Mouse (Mus musculus) liver, embryonic 11.5 days (tissue): ENCODE measurements at regions not wholly inside any gene's neighbourhood (a gene's known extent, or its start where the extent isn't known, plus 50 kb on each side); places are given as distances from the start of the nearest gene placed in this dataset.
A peak's percentile ranks its signal among the peaks of the same experiment; 100 is the strongest.

ENCODE experiments used
- ATAC-seq: fragments of 200-750 bp; cut with Nextera tagmentation; replicated peaks from 2 replicates; pipeline ENCODE4 v1.8.0; 2017; ENCODE audit warnings: moderate number of reproducible peaks, mild to moderate bottlenecking, moderate TSS enrichment, moderate library complexity; ENCODE audit not compliant: low FRiP score
- DNase-seq: peaks from one replicate; pipeline ENCODE4 v3.0.0-alpha.2; 2017; ENCODE audit warnings: low spot score
- H3K27ac ChIP-seq: fragments of 300-500 bp; sonication (generic); 2 replicates; pipeline ENCODE4 v1.5.1; 2014; ENCODE audit warnings: mild to moderate bottlenecking, low read depth, low read length, control low read depth
- H3K27me3 ChIP-seq: fragments of 300-500 bp; sonication (generic); replicated peaks from 2 replicates; pipeline ENCODE4 v1.6.1; 2014; ENCODE audit warnings: low read length, mixed read lengths; ENCODE audit not compliant: control insufficient read depth, insufficient read depth
- H3K36me3 ChIP-seq: fragments of 300-500 bp; sonication (generic); 2 replicates; pipeline ENCODE4 v1.6.1; 2014; ENCODE audit warnings: mild to moderate bottlenecking, low read length, moderate library complexity, mixed read lengths; ENCODE audit not compliant: control insufficient read depth, insufficient read depth
- H3K4me1 ChIP-seq: fragments of 300-500 bp; sonication (generic); replicated peaks from 2 replicates; pipeline ENCODE4 v1.6.1; 2014; ENCODE audit warnings: low read length, mixed read lengths; ENCODE audit not compliant: control insufficient read depth, insufficient read depth
- H3K4me2 ChIP-seq: fragments of 300-500 bp; sonication (generic); 2 replicates; pipeline ENCODE4 v1.6.1; 2014; ENCODE audit warnings: mild to moderate bottlenecking, control low read depth, moderate library complexity
- H3K4me3 ChIP-seq: fragments of 300-500 bp; sonication (generic); 2 replicates; pipeline ENCODE4 v1.5.1; 2014; ENCODE audit warnings: low read depth, low read length, control low read depth
- H3K9ac ChIP-seq: fragments of 300-500 bp; sonication (generic); 2 replicates; pipeline ENCODE4 v1.6.1; 2014; ENCODE audit warnings: low read depth, low read length, control low read depth
- H3K9me3 ChIP-seq: fragments of 300-500 bp; sonication (generic); 2 replicates; pipeline ENCODE4 v1.6.1; 2016; ENCODE audit warnings: low read length, inconsistent platforms, mixed read lengths; ENCODE audit not compliant: control insufficient read depth
- WGBS: fragments of 180-500 bp; shearing (Covaris S2); extraction: QIAGEN DNeasy Blood & Tissue Kit; methylation state at CpG from one replicate; pipeline ENCODE4 v1.1.7; 2014; 5-methylcytosine and 5-hydroxymethylcytosine counted together

- no peaks in the 10 kb centered on the region for H3K4me1 ChIP-seq
- no peak overlapping the region for H3K27ac ChIP-seq
- H3K27me3 ChIP-seq: no peaks in the 10 kb centered on the region
- H3K4me3 ChIP-seq: no peak overlapping the region
- ATAC-seq: no peak
- no peak overlapping the region for H3K9ac ChIP-seq
- H3K9me3 ChIP-seq: no peaks in the 10 kb centered on the region
- WGBS: 51% methylated on average over 1 of the region's 1 CpGs
- no peaks in the 10 kb centered on the region for H3K36me3 ChIP-seq
- H3K4me2 ChIP-seq: no peak overlapping the region
- DNase-seq: no peak
Measured at GRCm38 (mm10) chr16:21349869-21350268, 73.0 kb upstream of the Vps8 start.

DNA sequence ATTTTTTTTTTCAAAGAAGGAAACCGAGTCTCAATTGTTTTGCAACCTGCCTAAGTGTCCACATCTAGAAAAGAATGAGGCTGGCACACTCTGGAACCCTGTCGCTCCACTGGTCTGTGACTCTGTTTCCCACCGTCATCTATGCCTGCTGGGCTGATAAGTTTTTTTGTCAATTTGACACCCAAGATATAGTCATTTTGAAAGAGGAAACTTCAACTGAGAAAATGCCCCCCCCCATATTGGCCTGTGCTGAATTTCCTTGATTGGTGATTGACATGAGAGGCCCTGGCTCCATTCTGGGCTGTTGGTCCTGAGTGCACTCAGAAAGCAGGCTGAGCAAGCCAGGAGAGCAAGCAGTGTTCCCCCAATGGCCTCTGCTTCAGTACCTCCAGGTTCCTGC, 71.6 kb upstream of the Vps8 start:
- ATAC-seq (no peak), DNase-seq (no peak)
- no peaks in the 10 kb centered on the region for H3K27me3 ChIP-seq
- no peak overlapping the region for H3K4me3 ChIP-seq
- no peaks in the 10 kb centered on the region for H3K9me3 ChIP-seq
- no peaks in the 10 kb centered on the region for H3K36me3 ChIP-seq
- WGBS: 78% methylated on average over 3 of the region's 3 CpGs
- no peak overlapping the region for H3K27ac ChIP-seq
- peaks cover 2% of the 10 kb centered on the region for H3K4me1 ChIP-seq
- no peak overlapping the region for H3K9ac ChIP-seq
- H3K4me2 ChIP-seq: no peak overlapping the region

DNA sequence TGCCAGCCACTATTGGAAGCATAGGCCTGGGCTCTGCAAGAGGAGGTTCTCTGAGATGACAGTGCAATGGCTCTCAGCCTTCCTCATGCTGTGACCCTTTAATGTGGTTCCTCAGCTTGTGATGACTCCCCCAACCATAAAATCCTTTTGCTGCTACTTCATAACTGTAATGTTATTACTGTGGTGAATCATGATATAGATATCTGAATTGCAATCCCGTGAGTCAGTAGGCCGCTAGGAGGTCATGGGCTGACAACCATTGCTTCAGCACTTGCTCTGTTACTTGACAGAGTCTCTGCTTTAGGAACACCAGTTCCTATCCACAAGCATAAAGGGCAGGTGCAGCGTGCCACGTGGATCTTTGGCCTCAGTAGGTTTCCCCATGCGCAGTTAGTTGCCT, 69.8 kb upstream of the Vps8 start:
- no peaks in the 10 kb centered on the region; the same call in 1 of the 2 replicates for H3K27me3 ChIP-seq
- no peak for DNase-seq
- H3K4me2 ChIP-seq: no peak overlapping the region
- no peaks in the 10 kb centered on the region for H3K9me3 ChIP-seq
- no peak overlapping the region for H3K4me3 ChIP-seq
- WGBS: 61% methylated on average over 5 of the region's 5 CpGs
- no peak overlapping the region for H3K9ac ChIP-seq
- no peaks in the 10 kb centered on the region for H3K36me3 ChIP-seq
- no peak for ATAC-seq
- H3K27ac ChIP-seq: no peak overlapping the region
- peaks cover 20% of the 10 kb centered on the region for H3K4me1 ChIP-seq

DNA sequence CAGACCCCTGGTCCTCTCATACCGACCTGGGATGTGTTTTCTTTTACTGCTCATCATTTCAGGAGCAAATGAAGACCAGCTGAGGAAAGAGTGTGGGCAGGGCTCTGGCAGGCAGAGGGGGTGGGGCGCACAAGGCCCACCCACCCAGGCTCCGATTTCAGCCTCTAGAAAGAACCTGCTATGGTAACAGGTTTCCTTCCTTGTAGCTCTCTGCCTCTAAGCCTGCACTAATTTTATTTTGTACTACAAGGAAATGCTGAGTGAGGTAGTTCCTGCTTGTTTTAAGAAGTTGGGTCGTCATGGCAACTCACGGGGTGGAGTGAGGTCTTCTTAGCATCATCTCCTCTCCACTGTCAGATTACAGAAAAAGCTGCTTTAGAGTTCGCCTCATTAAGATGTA, 69.4 kb upstream of the Vps8 start:
- H3K4me2 ChIP-seq: no peak overlapping the region
- no peaks in the 10 kb centered on the region for H3K36me3 ChIP-seq
- no peak overlapping the region for H3K4me3 ChIP-seq
- no peaks in the 10 kb centered on the region; the same call in 1 of the 2 replicates for H3K27me3 ChIP-seq
- H3K9me3 ChIP-seq: no peaks in the 10 kb centered on the region
- H3K4me1 ChIP-seq: peaks cover 24% of the 10 kb centered on the region
- H3K9ac ChIP-seq: no peak overlapping the region
- WGBS: 14% methylated on average over 6 of the region's 6 CpGs
- no peak overlapping the region for H3K27ac ChIP-seq
- ATAC-seq (no peak), DNase-seq (no peak)

GRCm38 (mm10) chr16:21355638-21356037, 67.3 kb upstream of the Vps8 start:
- no peak overlapping the region for H3K4me3 ChIP-seq
- no peak overlapping the region for H3K9ac ChIP-seq
- H3K9me3 ChIP-seq: no peaks in the 10 kb centered on the region
- no peak overlapping the region for H3K27ac ChIP-seq
- H3K4me2 ChIP-seq: no peak overlapping the region
- ATAC-seq: no peak
- H3K36me3 ChIP-seq: no peaks in the 10 kb centered on the region
- DNase-seq: no peak
- H3K27me3 ChIP-seq: no peaks in the 10 kb centered on the region; the same call in 1 of the 2 replicates
- peaks cover 33% of the 10 kb centered on the region for H3K4me1 ChIP-seq
- 50% methylated on average over 1 of the region's 1 CpGs for WGBS

DNA sequence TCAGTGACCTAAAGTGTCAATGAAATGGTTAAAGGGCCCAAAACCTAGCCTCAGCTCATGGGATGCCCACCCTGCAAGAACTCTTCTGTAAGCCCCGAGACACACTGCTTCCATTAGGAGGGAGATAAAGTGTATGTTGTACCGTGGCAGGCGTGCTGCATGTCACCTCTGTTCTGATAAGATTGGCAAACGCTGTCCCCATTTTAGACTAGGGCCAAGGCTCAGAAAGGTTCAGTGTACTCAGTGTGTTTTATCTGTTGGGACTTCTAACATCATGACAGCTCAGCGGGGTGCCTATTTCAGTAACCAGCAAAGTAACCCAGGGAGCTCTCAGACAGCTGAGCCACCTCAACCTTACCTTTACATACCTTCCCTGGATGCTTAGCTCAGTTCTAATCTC, 65.5 kb upstream of the Vps8 start:
- Histone ChIP-seq H3K9ac (peak overlapping the region; percentile 47), H3K4me2 (peak overlapping the region; percentile 59), H3K4me3 (no peak overlapping the region), H3K27ac (peak overlapping the region; percentile 97), H3K9me3 (no peaks in the 10 kb centered on the region), H3K36me3 (no peaks in the 10 kb centered on the region), H3K27me3 (no peaks in the 10 kb centered on the region; the same call in 1 of the 2 replicates), H3K4me1 (peaks cover 37% of the 10 kb centered on the region)
- DNase-seq: no peak
- WGBS: 13% methylated on average over 5 of the region's 5 CpGs
- peak; percentile 88 for ATAC-seq

GRCm38 (mm10) chr16:21358313-21358920, 64.5 kb upstream of the Vps8 start:
- no peaks in the 10 kb centered on the region for H3K36me3 ChIP-seq
- H3K4me3 ChIP-seq: peak overlapping the region; percentile 5; the same call in 1 of the 2 replicates
- no peak for DNase-seq
- 26% methylated on average over 12 of the region's 12 CpGs for WGBS
- H3K27ac ChIP-seq: peak overlapping the region; percentile 97
- H3K27me3 ChIP-seq: no peaks in the 10 kb centered on the region; the same call in 1 of the 2 replicates
- 0 out of 2 replicates have a peak, but pooled peaks have one; percentile 8 for ATAC-seq
- peaks cover 41% of the 10 kb centered on the region for H3K4me1 ChIP-seq
- no peaks in the 10 kb centered on the region for H3K9me3 ChIP-seq
- peak overlapping the region; percentile 47 for H3K9ac ChIP-seq
- peak overlapping the region; percentile 59 for H3K4me2 ChIP-seq

DNA sequence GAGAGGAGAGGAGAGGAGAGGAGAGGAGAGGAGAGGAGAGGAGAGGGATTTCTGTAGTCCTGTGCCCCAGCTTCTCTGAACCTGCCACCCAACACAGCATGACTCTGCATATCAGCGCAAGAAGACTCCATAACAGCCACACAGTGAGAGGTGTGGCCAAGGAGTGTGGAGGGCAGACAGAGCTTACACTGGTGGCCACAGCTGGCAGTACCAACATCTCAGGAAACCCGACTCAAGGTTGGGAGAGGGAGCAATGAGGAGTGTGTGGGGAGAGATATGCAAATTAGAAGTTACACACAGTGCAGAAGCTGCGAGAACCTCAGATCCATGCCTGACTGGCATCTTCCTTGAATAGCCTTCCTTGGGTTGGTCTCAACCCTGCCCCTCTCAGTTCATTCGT, 63.5 kb upstream of the Vps8 start:
- Histone ChIP-seq H3K4me1 (peaks cover 46% of the 10 kb centered on the region), H3K9ac (no peak overlapping the region; the same call in 1 of the 2 replicates), H3K36me3 (no peaks in the 10 kb centered on the region), H3K27ac (peak overlapping the region; percentile 97; the same call in 1 of the 2 replicates), H3K27me3 (no peaks in the 10 kb centered on the region; the same call in 1 of the 2 replicates), H3K4me2 (no peak overlapping the region; the same call in 1 of the 2 replicates), H3K4me3 (no peak overlapping the region), H3K9me3 (no peaks in the 10 kb centered on the region)
- DNase-seq: no peak
- ATAC-seq: peak; percentile 84
- 32% methylated on average over 4 of the region's 4 CpGs for WGBS

- Histone ChIP-seq H3K4me1 (peaks cover 46% of the 10 kb centered on the region), H3K9me3 (no peaks in the 10 kb centered on the region), H3K27ac (no peak overlapping the region), H3K27me3 (no peaks in the 10 kb centered on the region; the same call in 1 of the 2 replicates), H3K4me2 (no peak overlapping the region), H3K9ac (no peak overlapping the region), H3K36me3 (no peaks in the 10 kb centered on the region), H3K4me3 (no peak overlapping the region)
- no peak for ATAC-seq
- no peak for DNase-seq
- WGBS: 40% methylated on average over 2 of the region's 2 CpGs
Measured at GRCm38 (mm10) chr16:21361406-21361805, 61.5 kb upstream of the Vps8 start.
